Mouse (Mus musculus) layer of hippocampus, postnatal 25 days (tissue): ENCODE measurements around the gene Mstn. TPM values are rescaled to one million over a fixed set of nuclear protein-coding genes. Genes with fewer than 3 reads are reported as not detected.

ENCODE experiments used
- DNase-seq, 2 experiments: peaks; one replicate each; pipeline ENCODE4 v3.0.0; 2022; ENCODE audit warnings: mixed read lengths in 2 of 2, low spot score in 1 of 2; ENCODE audit errors: extremely low spot score in 1 of 2
- total RNA-seq, 2 experiments: library from RNA; stranded (reverse); gene quantifications; 2 replicates each; pipeline ENCODE4 v1.2.3; 2021

Gene Mstn
- total RNA-seq, 2 experiments from 2014 or later, result 0.66 to 0.77 TPM

- no peak for DNase-seq
Measured at GRCm38 (mm10) chr1:53085991-53086390, 24.6 kb downstream of the Mstn start.

DNA sequence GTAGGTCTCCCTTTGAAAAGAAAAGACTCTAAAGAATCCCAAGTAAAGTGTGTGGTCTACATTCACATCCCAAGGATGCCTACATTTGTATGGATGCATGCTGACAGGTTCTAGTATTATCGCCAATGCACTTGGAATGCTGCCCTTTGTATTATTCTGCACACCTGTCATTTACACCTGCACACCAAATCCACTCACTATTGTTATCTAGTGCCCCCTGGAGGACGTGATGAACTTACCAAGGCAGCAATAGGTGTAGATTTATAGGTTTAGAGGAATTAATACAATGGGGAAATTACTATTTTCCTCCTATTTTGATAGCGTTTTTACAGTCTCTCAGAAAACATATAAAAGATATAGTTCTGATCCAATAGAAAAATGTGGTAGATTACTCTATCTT lies 31.7 kb downstream of the Mstn start:
- DNase-seq, result no peak

GRCm38 (mm10) chr1:53110561-53110960 lies 49.1 kb downstream of the Mstn start:
- DNase-seq, result no peak

Other genes with a start within 250 kb of the Mstn start
- gene Inpp1, start 244.0 kb upstream of the Mstn start, total RNA-seq, result 10 to 100 TPM; 35.4 to 38.8 TPM
- gene Hibch, start 216.7 kb upstream of the Mstn start, total RNA-seq, result 10 to 100 TPM; 16.1 to 17.0 TPM
- gene 1700019D03Rik, start 41.5 kb upstream of the Mstn start, total RNA-seq, result 1 to 10 TPM; 8.7 to 9.3 TPM
- gene 1700019A02Rik, start 126.0 kb downstream of the Mstn start, total RNA-seq, result not detected
- 10 to 100 TPM; 20.1 to 21.9 TPM for gene Pms1, start 235.4 kb downstream of the Mstn start, total RNA-seq
- 1 to 10 TPM; 6.5 to 8.2 TPM for gene Ormdl1, start 235.5 kb downstream of the Mstn start, total RNA-seq
- gene Gm28778, start 235.5 kb downstream of the Mstn start, total RNA-seq, result not detected